ENCODE assay signal across 9 mouse cellular contexts in the genomic region with DNA sequence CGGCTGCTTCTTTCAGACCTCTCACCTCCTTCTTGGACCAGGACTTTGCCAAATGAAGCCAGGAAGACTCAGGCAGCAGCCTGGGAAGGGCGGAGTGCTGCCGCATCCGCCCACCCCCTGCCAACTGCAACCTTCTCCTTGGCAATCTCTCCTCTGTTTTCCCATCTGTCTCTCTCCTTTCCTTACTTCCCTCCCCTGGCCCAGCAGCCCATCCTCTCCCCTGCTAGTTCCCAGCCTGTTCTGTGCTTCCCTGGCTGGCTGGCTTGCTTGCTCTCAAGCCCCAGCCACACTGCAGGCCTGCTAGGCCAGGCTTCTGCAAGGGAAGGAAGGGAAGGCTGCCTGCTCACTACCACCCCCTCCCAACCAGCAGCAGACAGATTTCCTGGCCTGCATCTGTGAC. TPM values are rescaled to one million over a fixed set of nuclear protein-coding genes. Genes with fewer than 3 reads are reported as not detected.
A peak's percentile ranks its signal among the peaks of the same experiment; 100 is the strongest.
DNase-seq lines count a peak whose midpoint lies in the region; ATAC-seq and TF ChIP-seq lines count a peak whose summit lies in the region.
"Had no signal": no experiment of that assay in that cellular context is flagged by ENCODE, and none has a peak within 500 bp of the region (broad histone marks: within the 10 kb centered on the region; RNA-seq: fewer than 3 reads in every experiment).

No protein-coding gene starts in this region.

- 70% methylated on average over 3 of the region's 4 CpGs for WGBS in lung, embryonic 14.5 days
- 63% methylated on average over 3 of the region's 4 CpGs for WGBS in forebrain, embryonic 16.5 days
- 14% methylated on average over 4 of the region's 4 CpGs for WGBS in olfactory bulb, adult 2 months

- ATAC-seq in lung, embryonic 14.5 days (ENCODE audit: insufficient read depth) = no peak
- ATAC-seq in forebrain, embryonic 16.5 days = peak; percentile 62

- no peaks in the 10 kb centered on the region for H3K9me3 ChIP-seq in lung, embryonic 14.5 days (ENCODE audit: low read depth, low read length)
- H3K9me3 ChIP-seq in forebrain, embryonic 16.5 days (ENCODE audit: control insufficient read depth, low read length) = no peaks in the 10 kb centered on the region
- H3K9me3 ChIP-seq: limb, embryonic 13.5 days had no signal

- H3K4me3 ChIP-seq in lung, embryonic 14.5 days (ENCODE audit: low read depth, low read length) = no peak overlapping the region
- no peak overlapping the region for H3K4me3 ChIP-seq in forebrain, embryonic 16.5 days (replicated peaks; ENCODE audit: low read length)
- H3K4me3 ChIP-seq in olfactory bulb, adult 2 months (ENCODE audit: insufficient read depth, low read depth, low read length) = no peak overlapping the region
- H3K4me3 ChIP-seq: limb, embryonic 13.5 days had no signal

- peak overlapping the region; percentile 44 for H3K27ac ChIP-seq in lung, embryonic 14.5 days (ENCODE audit: low read depth)
- H3K27ac ChIP-seq in forebrain, embryonic 16.5 days (ENCODE audit: low read length) = peak overlapping the region; percentile 73
- H3K27ac ChIP-seq in olfactory bulb, adult 2 months (ENCODE audit: insufficient read depth, low read depth, low read length) = peak overlapping the region; percentile 57
- H3K27ac ChIP-seq: limb, embryonic 13.5 days had no signal

- H3K27me3 ChIP-seq in lung, embryonic 14.5 days (ENCODE audit: insufficient read depth, low read length) = peaks cover 6% of the 10 kb centered on the region; the same call in 1 of the 2 replicates
- 0 out of 2 replicates have a peak, but pooled peaks cover 3% of the 10 kb centered on the region for H3K27me3 ChIP-seq in forebrain, embryonic 16.5 days (replicated peaks; ENCODE audit: control insufficient read depth, insufficient read depth, low read length)

- no peak overlapping the region for H3K4me2 ChIP-seq in lung, embryonic 14.5 days
- no peak overlapping the region for H3K4me2 ChIP-seq in forebrain, embryonic 16.5 days (ENCODE audit: low read length)
- H3K4me2 ChIP-seq: limb, embryonic 13.5 days had no signal

- no peak overlapping the region for H3K9ac ChIP-seq in lung, embryonic 14.5 days
- H3K9ac ChIP-seq in forebrain, embryonic 16.5 days (replicated peaks; ENCODE audit: low read depth, low read length) = peak overlapping the region; percentile 7; the same call in 1 of the 2 replicates
- H3K9ac ChIP-seq: limb, embryonic 13.5 days had no signal

- TF ChIP-seq CTCF in lung, embryonic 14.5 days (IDR thresholded peaks at IDR 0.05; ENCODE audit: low read depth) = no peak
- TF ChIP-seq CTCF in olfactory bulb, adult 2 months (IDR thresholded peaks at IDR 0.05; ENCODE audit: insufficient read depth, low read depth, low read length) = no peak

- no peak for TF ChIP-seq POLR2A in olfactory bulb, adult 2 months (IDR thresholded peaks at IDR 0.05; ENCODE audit: insufficient read depth, low read depth, low read length)

- no peaks in the 10 kb centered on the region for H3K36me3 ChIP-seq in lung, embryonic 14.5 days (ENCODE audit: insufficient read depth)
- H3K36me3 ChIP-seq in forebrain, embryonic 16.5 days (ENCODE audit: control insufficient read depth, insufficient read depth) = no peaks in the 10 kb centered on the region
- H3K36me3 ChIP-seq: limb, embryonic 13.5 days had no signal

- DNase-seq in lung, embryonic 14.5 days = peak; percentile 37
- DNase-seq in lung, postnatal 10 days = no peak
- peak; percentile 68 to 79 for DNase-seq in cerebellum, adult 18-20 months
- no peak for DNase-seq in thymus, postnatal 0 days (ENCODE audit: low spot score)
- DNase-seq in Muller cell, postnatal 12 days (ENCODE audit: inconsistent ontology term) = no peak

- peaks cover 8% of the 10 kb centered on the region for H3K4me1 ChIP-seq in lung, embryonic 14.5 days (ENCODE audit: insufficient read depth)
- peaks cover 28% of the 10 kb centered on the region for H3K4me1 ChIP-seq in forebrain, embryonic 16.5 days (replicated peaks; ENCODE audit: control insufficient read depth, insufficient read depth, low read length)
- H3K4me1 ChIP-seq in olfactory bulb, adult 2 months (ENCODE audit: control insufficient read depth, insufficient read depth, low read length) = peaks cover 22% of the 10 kb centered on the region

RNA-seq across cellular contexts. Expression of gene Phgr1, which starts 3.3 kb away (rescaled TPM):
- not detected in 2 replicates for polyA plus RNA-seq in lung, embryonic 14.5 days (2014; fragmentation: Nextera tagmentation; extraction: Ambion mirVana)
- polyA plus RNA-seq in forebrain, embryonic 16.5 days (2015; fragmentation: Nextera tagmentation; extraction: Ambion mirVana) = not detected in 2 replicates
- polyA plus RNA-seq in olfactory bulb, adult 2 months (2012; ENCODE audit: insufficient read depth, insufficient read length, low replicate concordance, missing spikeins) = not detected in 2 replicates
- polyA plus RNA-seq in thymus, postnatal 0 days (2015; fragmentation: Nextera tagmentation; extraction: Ambion mirVana) = 0.92 and 1.5 TPM in 2 replicates
- polyA plus RNA-seq: cortical plate, adult 2 months; limb, embryonic 13.5 days had no signal

RNA-seq across cellular contexts. Expression of gene Disp2, which starts 3.7 kb away (rescaled TPM):
- 0.59 and 0.64 TPM in 2 replicates for polyA plus RNA-seq in lung, embryonic 14.5 days (2014; fragmentation: Nextera tagmentation; extraction: Ambion mirVana)
- 27.3 and 36.9 TPM in 2 replicates for polyA plus RNA-seq in forebrain, embryonic 16.5 days (2015; fragmentation: Nextera tagmentation; extraction: Ambion mirVana)
- 69.0 TPM in 1 of 2 replicates, not detected in the other for polyA plus RNA-seq in olfactory bulb, adult 2 months (2012; ENCODE audit: insufficient read depth, insufficient read length, low replicate concordance, missing spikeins)
- polyA plus RNA-seq in thymus, postnatal 0 days (2015; fragmentation: Nextera tagmentation; extraction: Ambion mirVana) = 0.07 and 0.09 TPM in 2 replicates

RNA-seq across cellular contexts. Expression of gene Ccdc9b, which starts 13.4 kb away (rescaled TPM):
- 0.50 and 0.55 TPM in 2 replicates for polyA plus RNA-seq in lung, embryonic 14.5 days (2014; fragmentation: Nextera tagmentation; extraction: Ambion mirVana)
- 1.3 and 1.6 TPM in 2 replicates for polyA plus RNA-seq in forebrain, embryonic 16.5 days (2015; fragmentation: Nextera tagmentation; extraction: Ambion mirVana)
- polyA plus RNA-seq in olfactory bulb, adult 2 months (2012; ENCODE audit: insufficient read depth, insufficient read length, low replicate concordance, missing spikeins) = not detected in 2 replicates
- 0.27 and 0.28 TPM in 2 replicates for polyA plus RNA-seq in thymus, postnatal 0 days (2015; fragmentation: Nextera tagmentation; extraction: Ambion mirVana)

RNA-seq across cellular contexts. Expression of gene Inafm2, which starts 30.3 kb away (rescaled TPM):
- polyA plus RNA-seq in lung, embryonic 14.5 days (2014; fragmentation: Nextera tagmentation; extraction: Ambion mirVana) = 24.3 and 25.0 TPM in 2 replicates
- polyA plus RNA-seq in forebrain, embryonic 16.5 days (2015; fragmentation: Nextera tagmentation; extraction: Ambion mirVana) = 24.4 and 27.0 TPM in 2 replicates
- not detected in 2 replicates for polyA plus RNA-seq in olfactory bulb, adult 2 months (2012; ENCODE audit: insufficient read depth, insufficient read length, low replicate concordance, missing spikeins)
- polyA plus RNA-seq in thymus, postnatal 0 days (2015; fragmentation: Nextera tagmentation; extraction: Ambion mirVana) = 22.3 and 26.4 TPM in 2 replicates

RNA-seq across cellular contexts. Expression of gene Knstrn, which starts 38.0 kb away (rescaled TPM):
- polyA plus RNA-seq in lung, embryonic 14.5 days (2014; fragmentation: Nextera tagmentation; extraction: Ambion mirVana) = 142 and 145 TPM in 2 replicates
- 49.6 and 52.6 TPM in 2 replicates for polyA plus RNA-seq in forebrain, embryonic 16.5 days (2015; fragmentation: Nextera tagmentation; extraction: Ambion mirVana)
- polyA plus RNA-seq in olfactory bulb, adult 2 months (2012; ENCODE audit: insufficient read depth, insufficient read length, low replicate concordance, missing spikeins) = not detected in 2 replicates
- polyA plus RNA-seq in thymus, postnatal 0 days (2015; fragmentation: Nextera tagmentation; extraction: Ambion mirVana) = 96.2 and 103 TPM in 2 replicates

Comparison
In these comparisons a context has a peak if more than half of its experiments do, and no peak if none do; other contexts are left out.
1. DNase-seq: peak in lung, embryonic 14.5 days (single experiment) and cerebellum, adult 18-20 months (2 of 2); none in lung, postnatal 10 days (single experiment), thymus, postnatal 0 days (single experiment) and Muller cell, postnatal 12 days (single experiment).
2. Peak in every context shown above with its lines, with median percentiles within 50 percentile points of each other: H3K27ac ChIP-seq.